ENCODE assay signal across 23 mouse cellular contexts in genomic region chr11:7506421-7506945, GRCm38 (mm10).
DNase-seq lines count a peak whose midpoint lies in the region; ATAC-seq and TF ChIP-seq lines count a peak whose summit lies in the region.
"Had no signal": no experiment of that assay in that cellular context is flagged by ENCODE, and none has a peak within 500 bp of the region (broad histone marks: within the 10 kb centered on the region; RNA-seq: fewer than 3 reads in every experiment).

No protein-coding gene starts in this region.

- no peak overlapping the region for H3K4me2 ChIP-seq in kidney, embryonic 16.5 days (replicated peaks; ENCODE audit: low read depth, low read length)
- no peak overlapping the region for H3K4me2 ChIP-seq in stomach, embryonic 14.5 days (replicated peaks; ENCODE audit: low read depth, low read length)
- H3K4me2 ChIP-seq in stomach, postnatal 0 days (replicated peaks; ENCODE audit: low read depth): no peak overlapping the region
- H3K4me2 ChIP-seq: embryonic facial prominence, embryonic 15.5 days; hindbrain, embryonic 14.5 days; intestine, embryonic 15.5 days; limb, embryonic 15.5 days had no signal

- no peak for ATAC-seq in kidney, embryonic 16.5 days (ENCODE audit: low FRiP score, low TSS enrichment)
- peak; percentile 43; the same call in 1 of the 2 replicates for ATAC-seq in stomach, embryonic 14.5 days (ENCODE audit: insufficient number of reproducible peaks, insufficient read depth, low FRiP score, low read depth)
- no peak for ATAC-seq in stomach, postnatal 0 days (ENCODE audit: low FRiP score, low TSS enrichment)
- ATAC-seq: activated CD4-positive, CD25-positive, alpha-beta regulatory T cell, adult 4 months; CD4-positive, CD25-positive, alpha-beta regulatory T cell, adult 4 months; intestine, embryonic 15.5 days had no signal

- 20% methylated on average over 7 of the region's 7 CpGs for WGBS in kidney, embryonic 16.5 days
- WGBS in stomach, embryonic 14.5 days: 26% methylated on average over 7 of the region's 7 CpGs
- WGBS in stomach, postnatal 0 days: 48% methylated on average over 7 of the region's 7 CpGs

- H3K4me1 ChIP-seq in kidney, embryonic 16.5 days (ENCODE audit: insufficient read depth, low read length): peaks cover 8% of the 10 kb centered on the region
- H3K4me1 ChIP-seq in stomach, embryonic 14.5 days (ENCODE audit: control insufficient read depth, insufficient read depth, low read length): no peaks in the 10 kb centered on the region
- H3K4me1 ChIP-seq in stomach, postnatal 0 days (replicated peaks; ENCODE audit: control insufficient read depth, insufficient read depth): no peaks in the 10 kb centered on the region
- H3K4me1 ChIP-seq: embryonic facial prominence, embryonic 15.5 days; intestine, embryonic 15.5 days; midbrain, embryonic 10.5 days had no signal

- peak overlapping the region; percentile 50; the same call in 1 of the 2 replicates for H3K27ac ChIP-seq in kidney, embryonic 16.5 days (ENCODE audit: low read length)
- no peak overlapping the region for H3K27ac ChIP-seq in stomach, embryonic 14.5 days (ENCODE audit: low read length)
- H3K27ac ChIP-seq in stomach, postnatal 0 days (replicated peaks): no peak overlapping the region
- H3K27ac ChIP-seq: embryonic facial prominence, embryonic 15.5 days; hindbrain, embryonic 14.5 days; intestine, embryonic 15.5 days; limb, embryonic 15.5 days; midbrain, embryonic 10.5 days had no signal

- H3K9me3 ChIP-seq in kidney, embryonic 16.5 days (ENCODE audit: low read length): peaks cover 2% of the 10 kb centered on the region; the same call in 1 of the 2 replicates
- no peaks in the 10 kb centered on the region for H3K9me3 ChIP-seq in stomach, embryonic 14.5 days (ENCODE audit: control insufficient read depth, low read depth, low read length)
- H3K9me3 ChIP-seq in stomach, postnatal 0 days (ENCODE audit: control insufficient read depth, low read length): no peaks in the 10 kb centered on the region
- H3K9me3 ChIP-seq: embryonic facial prominence, embryonic 15.5 days; intestine, embryonic 15.5 days; limb, embryonic 15.5 days; midbrain, embryonic 10.5 days had no signal

- TF ChIP-seq EP300 in stomach, postnatal 0 days (optimal IDR thresholded peaks at IDR 0.05): no peak

- H3K36me3 ChIP-seq in kidney, embryonic 16.5 days (ENCODE audit: insufficient read depth, low read length): no peaks in the 10 kb centered on the region
- no peaks in the 10 kb centered on the region for H3K36me3 ChIP-seq in stomach, embryonic 14.5 days (ENCODE audit: control insufficient read depth, insufficient read depth, low read length)
- no peaks in the 10 kb centered on the region for H3K36me3 ChIP-seq in stomach, postnatal 0 days (ENCODE audit: control insufficient read depth, insufficient read depth, low read length)
- H3K36me3 ChIP-seq: embryonic facial prominence, embryonic 15.5 days; intestine, embryonic 15.5 days; limb, embryonic 15.5 days; midbrain, embryonic 10.5 days had no signal

- no peak for TF ChIP-seq CTCF in stomach, postnatal 0 days (IDR thresholded peaks at IDR 0.05; ENCODE audit: low read depth)

- no peaks in the 10 kb centered on the region for H3K27me3 ChIP-seq in kidney, embryonic 16.5 days (ENCODE audit: insufficient read depth, low read length)
- no peaks in the 10 kb centered on the region for H3K27me3 ChIP-seq in stomach, embryonic 14.5 days (ENCODE audit: control insufficient read depth, insufficient read depth, low read length)
- H3K27me3 ChIP-seq in stomach, postnatal 0 days (ENCODE audit: control insufficient read depth, insufficient read depth, low read length): no peaks in the 10 kb centered on the region
- H3K27me3 ChIP-seq: embryonic facial prominence, embryonic 15.5 days; intestine, embryonic 15.5 days; limb, embryonic 15.5 days had no signal

- no peak overlapping the region for H3K4me3 ChIP-seq in kidney, embryonic 16.5 days (ENCODE audit: low read length)
- H3K4me3 ChIP-seq in stomach, embryonic 14.5 days (ENCODE audit: low read depth, low read length): no peak overlapping the region
- no peak overlapping the region for H3K4me3 ChIP-seq in stomach, postnatal 0 days (ENCODE audit: low read depth, low read length)
- H3K4me3 ChIP-seq: embryonic facial prominence, embryonic 15.5 days; intestine, embryonic 15.5 days; limb, embryonic 15.5 days; midbrain, embryonic 10.5 days had no signal

- H3K9ac ChIP-seq in kidney, embryonic 16.5 days (replicated peaks; ENCODE audit: low read length): no peak overlapping the region
- no peak overlapping the region for H3K9ac ChIP-seq in stomach, embryonic 14.5 days (replicated peaks; ENCODE audit: low read depth, low read length)
- H3K9ac ChIP-seq in stomach, postnatal 0 days (ENCODE audit: low read length): no peak overlapping the region
- H3K9ac ChIP-seq: embryonic facial prominence, embryonic 15.5 days; hindbrain, embryonic 14.5 days; intestine, embryonic 15.5 days; limb, embryonic 15.5 days had no signal

- DNase-seq in adrenal gland, adult (ENCODE audit: inconsistent age in 2 of 2, low spot score in 1 of 2): peak; percentile 12 to 51
- no peak for DNase-seq in adrenal gland, adult 8-10 months
- DNase-seq in kidney, postnatal 25 days: no peak
- no peak for DNase-seq in stomach, postnatal 0 days (ENCODE audit: low spot score)
- DNase-seq in testis, postnatal 10 days (ENCODE audit: low spot score): no peak
- no peak for DNase-seq in urinary bladder, adult 18-20 months (ENCODE audit: low spot score in 2 of 2)
- DNase-seq: cerebellum, adult 8-10 months; gastrocnemius, postnatal 10 days; heart, adult 11 months; heart, postnatal 36 days; lung, adult 2 months; lung, postnatal 4 days; right cerebral cortex, postnatal 4 days; thymus, postnatal 36 days had no signal

Comparison
In these comparisons a context has a peak if more than half of its experiments do, and no peak if none do; other contexts are left out.
1. DNase-seq: peak in adrenal gland, adult (2 of 2); none in adrenal gland, adult 8-10 months (single experiment), kidney, postnatal 25 days (0 of 2), stomach, postnatal 0 days (single experiment), testis, postnatal 10 days (single experiment) and urinary bladder, adult 18-20 months (0 of 2).